Mouse (Mus musculus) heart, postnatal 14 days (tissue): ENCODE results near the gene Esrp2. TPM values are rescaled to one million over a fixed set of nuclear protein-coding genes. Genes with fewer than 3 reads are reported as not detected.

Experiments
- DNase-seq, 2 experiments: peaks; one replicate each; pipeline ENCODE4 v3.0.0; 2021 to 2022
- intact Hi-C: fragments of 180-260 bp; cut with DNase I; formaldehyde crosslinking; loops from one replicate; pipeline ENCODE4 v1.15.1; 2025
- total RNA-seq, 2 experiments: library from RNA; stranded (reverse); gene quantifications; 2 replicates each; pipeline ENCODE4 v1.2.3; 2021

Esrp2 gene
- total RNA-seq, 2 experiments from 2014 or later: 0.45 to 1.0 TPM

DNA sequence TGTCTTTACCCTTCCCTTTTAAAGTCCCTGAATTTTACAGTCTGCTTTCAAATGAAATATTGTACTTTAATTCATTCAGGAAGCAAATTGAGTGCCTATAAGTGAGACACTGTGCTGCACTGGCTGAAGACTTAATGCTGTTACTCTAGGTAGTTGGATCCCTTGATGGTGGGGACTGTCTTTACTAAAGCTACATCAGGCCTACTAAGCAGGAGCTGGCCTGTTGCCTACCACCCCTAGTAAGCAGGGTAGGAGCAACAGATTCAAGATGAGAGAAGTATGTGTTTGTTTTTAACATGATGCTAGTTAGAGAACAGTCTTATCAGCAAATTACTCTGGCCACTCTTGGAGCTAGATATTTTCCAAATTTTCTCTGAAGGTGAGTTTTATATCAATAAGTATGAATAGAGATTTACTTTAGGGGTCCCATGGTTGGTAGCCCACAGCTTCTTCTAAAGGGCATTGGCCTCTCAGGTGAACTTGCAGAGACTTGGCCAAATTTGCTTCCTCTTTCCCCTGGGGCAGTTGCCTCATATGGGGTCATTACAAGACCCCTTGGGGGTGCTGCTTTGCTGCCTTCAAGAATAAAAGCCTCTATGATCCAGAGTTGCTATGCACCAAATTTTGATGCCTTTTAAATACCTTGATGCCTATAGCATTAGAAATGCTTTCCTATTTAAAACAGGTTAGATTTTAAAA lies 7.4 kb downstream of the Esrp2 start:
- DNase-seq: no peak
- intact Hi-C loops: no loop called here

DNA sequence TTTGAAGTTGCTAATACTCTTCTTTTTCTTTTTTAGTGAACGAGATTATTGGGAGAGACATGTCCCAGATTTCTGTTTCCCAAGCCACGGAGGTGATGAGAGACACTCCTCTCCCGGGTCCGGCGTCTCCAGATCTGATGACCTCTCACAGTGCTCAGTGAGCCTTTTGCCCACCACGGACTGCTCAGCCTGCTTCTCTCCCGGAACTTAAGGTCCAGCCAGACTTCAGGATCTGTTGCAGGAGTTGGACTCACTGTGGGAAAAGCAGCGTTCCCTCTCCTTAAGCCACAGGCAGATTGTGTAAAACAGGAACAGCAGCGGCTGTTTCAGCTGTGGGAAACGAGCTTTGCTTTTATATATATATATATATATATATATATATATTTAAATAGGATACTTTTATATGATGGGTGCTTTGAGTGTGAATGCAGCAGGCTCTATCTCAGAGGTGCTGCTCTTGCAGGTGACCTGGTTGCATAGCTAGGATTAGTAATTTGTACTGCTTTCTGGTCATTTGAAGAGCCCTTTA lies 8.8 kb downstream of the Esrp2 start:
- intact Hi-C loops: no loop called here
- DNase-seq: no peak

DNA sequence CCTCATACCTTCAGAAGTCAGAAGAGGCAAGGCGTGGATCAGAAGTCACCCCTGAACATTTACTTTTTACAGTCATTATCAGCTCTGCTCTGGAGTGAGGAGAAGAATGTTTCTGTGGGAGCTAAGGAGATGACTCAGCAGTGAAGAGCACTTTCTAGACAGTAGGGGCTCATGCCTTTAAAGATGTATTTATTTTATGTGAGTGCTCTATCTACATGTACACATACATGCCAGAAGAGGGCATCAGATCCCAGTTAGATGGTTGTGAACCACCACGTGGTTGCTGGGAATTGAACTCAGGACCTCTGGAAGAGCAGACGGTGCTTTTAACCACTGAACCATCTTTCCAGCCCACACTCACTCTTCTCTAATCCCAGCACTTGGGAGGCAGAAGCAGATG lies 9.7 kb downstream of the Esrp2 start:
- DNase-seq: no peak
- intact Hi-C loops: no loop called here

DNA sequence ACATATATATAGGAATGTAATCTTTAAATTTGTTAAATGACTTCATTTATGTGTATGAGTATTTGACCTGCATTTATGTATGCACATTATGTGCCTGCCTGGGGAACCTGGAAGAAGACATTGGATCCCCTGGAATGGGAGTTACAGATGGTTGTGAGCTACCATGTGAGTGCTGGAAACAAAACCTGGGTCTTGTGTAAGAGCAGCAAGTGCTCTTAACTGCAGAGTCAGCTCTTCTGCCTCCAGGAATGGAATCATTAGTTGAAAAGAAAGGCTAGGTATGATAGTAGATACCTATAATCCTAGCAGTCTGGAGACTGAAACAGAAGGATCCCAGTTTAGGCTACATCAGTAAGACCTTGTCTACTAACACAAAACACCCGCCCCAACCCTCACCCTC lies 10.7 kb downstream of the Esrp2 start:
- intact Hi-C loops: no loop called here
- DNase-seq: no peak

DNA sequence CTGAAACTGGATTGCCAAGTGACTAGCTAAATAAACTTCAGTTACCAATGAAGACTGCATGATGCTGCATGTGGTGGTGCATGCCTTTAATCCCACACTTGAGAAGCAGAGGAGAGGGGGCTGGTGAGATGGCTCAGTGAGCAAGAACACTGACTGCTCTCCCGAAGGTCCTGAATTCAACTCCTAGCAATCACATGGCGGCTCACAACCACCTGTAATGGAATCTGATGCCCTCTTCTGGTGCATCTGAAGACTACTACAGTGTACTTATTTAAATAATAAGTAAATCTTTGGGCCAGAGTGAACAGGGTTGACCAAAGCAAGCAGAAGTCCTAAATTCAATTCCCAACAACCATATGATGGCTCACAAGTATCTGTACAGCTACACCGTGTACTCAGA lies 13.3 kb downstream of the Esrp2 start:
- intact Hi-C loops: no loop called here
- no peak for DNase-seq

DNA sequence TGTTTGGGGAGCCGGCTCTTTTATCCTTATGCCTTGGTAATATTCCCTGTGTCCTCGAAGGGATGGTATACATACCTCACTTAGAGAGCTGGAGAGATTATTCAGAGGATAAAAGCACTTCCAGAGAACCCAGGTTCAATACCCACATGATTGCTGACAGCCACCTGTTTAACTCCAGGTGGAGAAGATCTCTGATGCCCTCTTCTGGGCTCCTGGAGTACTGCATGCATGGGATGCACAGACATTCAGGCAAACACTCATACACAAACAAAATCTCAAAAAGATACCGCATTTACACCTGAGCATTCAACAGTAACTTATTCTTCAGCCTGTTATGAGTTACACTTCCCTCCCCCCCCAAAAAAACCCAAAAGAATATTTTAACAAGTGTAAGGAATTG lies 20.9 kb downstream of the Esrp2 start:
- intact Hi-C loops: no loop called here
- DNase-seq: peak; percentile 21 to 55

DNA sequence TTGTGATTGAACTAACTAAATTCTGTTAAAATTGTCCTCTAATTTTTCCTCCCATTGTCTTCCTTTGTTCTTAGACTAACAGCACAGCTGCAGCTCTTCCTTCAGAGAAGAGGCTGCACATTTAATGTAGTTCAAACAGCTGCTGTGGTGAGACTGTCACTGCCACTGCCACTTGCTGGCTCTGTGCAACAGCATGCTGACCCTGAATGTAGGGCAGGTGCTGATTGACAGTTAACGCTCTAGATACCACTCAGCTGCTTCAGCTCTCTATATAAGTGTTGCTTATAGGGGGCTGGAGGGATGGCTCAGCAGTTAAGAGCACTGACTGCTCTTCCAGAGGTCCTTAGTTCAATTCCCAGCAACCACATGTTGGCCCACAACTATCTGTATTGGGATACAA lies 24.3 kb downstream of the Esrp2 start:
- no peak for DNase-seq
- intact Hi-C loops: no loop called here

DNA sequence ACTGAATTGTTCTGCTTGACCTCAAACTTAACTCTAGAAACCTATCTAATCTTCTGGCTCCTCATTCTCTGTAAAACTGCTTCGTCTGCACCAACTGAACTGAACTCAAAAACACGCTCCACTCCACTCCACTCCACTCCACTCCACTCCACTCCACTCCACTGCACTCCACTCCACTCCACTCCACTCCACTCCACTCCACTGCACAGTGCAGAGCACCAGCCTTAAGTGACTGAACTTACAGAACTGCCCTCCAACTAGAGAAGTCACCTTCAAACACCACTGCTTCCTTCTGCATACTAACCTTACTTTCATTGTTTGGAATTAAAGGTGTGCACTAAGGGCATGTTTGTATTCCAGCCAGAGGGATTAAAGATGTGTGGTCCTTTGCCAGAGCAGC lies 24.7 kb downstream of the Esrp2 start:
- intact Hi-C loops: no loop called here
- DNase-seq: no peak

DNA sequence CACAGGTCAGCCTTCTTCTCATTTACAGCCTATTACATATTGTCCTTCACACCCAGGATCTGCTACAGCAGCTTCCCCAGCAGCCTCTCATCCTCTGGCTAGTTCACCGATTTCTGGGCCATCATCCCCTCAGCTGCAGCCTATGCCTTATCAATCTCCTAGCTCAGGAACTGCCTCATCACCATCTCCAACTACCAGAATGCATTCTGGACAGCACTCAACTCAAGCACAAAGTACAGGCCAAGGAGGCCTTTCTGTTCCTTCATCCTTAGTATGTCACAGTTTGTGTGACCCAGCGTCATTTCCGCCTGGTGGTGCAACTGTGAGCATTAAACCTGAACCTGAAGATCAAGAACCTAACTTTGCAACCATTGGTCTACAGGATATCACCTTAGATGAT lies 28.0 kb downstream of the Esrp2 start:
- intact Hi-C loops: no loop called here
- DNase-seq: peak in 1 of 2 experiments; percentile 18

DNA sequence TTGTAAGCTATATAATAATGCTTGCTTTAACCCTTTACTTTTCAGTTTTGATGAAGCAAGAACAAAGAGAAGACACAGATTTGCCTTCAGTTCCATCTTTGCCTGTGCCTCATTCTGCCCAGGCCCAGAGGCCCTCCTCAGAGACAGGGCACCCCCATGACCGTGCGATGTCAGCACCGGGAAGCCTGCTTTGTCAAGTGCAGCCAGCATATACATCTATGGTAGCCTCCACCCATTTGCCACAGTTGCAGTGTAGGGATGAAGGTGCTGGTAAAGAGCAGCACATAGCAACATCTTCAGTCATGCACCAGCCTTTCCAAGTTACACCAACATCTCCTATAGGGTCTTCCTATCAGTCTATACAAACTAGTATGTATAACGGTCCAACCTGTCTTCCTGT lies 28.7 kb downstream of the Esrp2 start:
- intact Hi-C loops: no loop called here
- peak in 1 of 2 experiments; percentile 27 for DNase-seq

DNA sequence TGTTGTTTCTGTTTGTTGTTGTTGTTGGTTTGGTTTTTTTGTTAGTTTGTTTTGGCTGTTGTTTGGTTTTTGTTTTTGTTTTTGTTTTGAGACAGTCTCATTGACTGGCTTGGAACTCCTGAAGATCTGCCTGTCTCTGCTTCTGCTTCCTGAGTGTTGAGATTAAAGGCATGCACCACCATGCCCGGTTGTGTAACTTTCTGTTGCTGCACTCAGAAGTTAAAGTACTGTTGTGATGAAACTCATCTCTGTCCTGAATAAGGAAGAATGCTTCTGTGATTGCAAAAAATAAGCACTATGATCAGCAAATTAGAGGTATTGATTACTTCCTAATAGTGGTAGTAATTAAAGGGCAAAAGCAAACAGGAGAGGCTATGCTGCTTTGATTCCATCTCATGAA lies 30.6 kb downstream of the Esrp2 start:
- no peak for DNase-seq
- intact Hi-C loops: no loop called here

DNA sequence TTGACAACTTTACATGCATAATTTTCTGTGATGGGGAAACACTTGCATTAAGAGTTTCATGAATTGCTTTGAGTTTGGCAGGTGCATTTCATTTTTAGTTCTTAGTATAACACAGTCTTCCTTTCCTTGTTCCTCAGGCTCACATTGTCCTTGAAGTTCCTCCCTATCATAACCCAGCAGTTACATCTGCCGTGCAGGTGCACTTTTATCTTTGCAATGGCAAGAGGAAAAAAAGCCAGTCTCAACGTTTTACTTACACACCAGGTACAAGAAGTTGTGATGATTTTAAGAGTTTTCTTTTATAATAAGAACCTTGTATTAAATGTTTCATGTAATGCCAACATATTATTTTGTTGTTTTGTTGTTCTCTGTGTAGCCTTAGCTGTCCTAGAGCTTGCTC lies 32.9 kb downstream of the Esrp2 start:
- DNase-seq: no peak
- intact Hi-C loops: no loop called here

DNA sequence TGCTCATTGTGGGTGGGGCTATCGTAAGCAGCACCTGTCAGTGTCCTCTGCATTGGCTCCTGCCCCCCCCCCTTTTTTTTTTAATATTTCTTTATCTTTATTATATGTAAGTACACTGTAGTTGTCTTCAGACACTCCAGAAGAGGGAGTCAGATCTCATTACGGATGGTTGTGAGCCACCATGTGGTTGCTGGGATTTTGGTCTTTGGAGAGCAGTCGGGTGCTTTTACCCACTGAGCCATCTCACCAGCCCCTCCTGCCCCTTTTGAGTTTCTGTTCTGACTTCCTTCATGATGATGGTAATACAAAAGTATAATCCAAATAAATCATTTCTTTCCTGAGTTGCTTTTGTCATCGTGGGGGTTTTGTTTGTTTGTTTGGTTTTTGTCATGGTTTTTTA lies 34.5 kb downstream of the Esrp2 start:
- intact Hi-C loops: no loop called here

More for the DNA sequence above, 34.5 kb downstream of the Esrp2 start:
- no peak for DNase-seq

Other genes starting within 250 kb of the Esrp2 start
- under 1 TPM in 1 of 2 experiments, not detected in 1; 0.54 TPM for gene Nrn1l, start 243.4 kb downstream of the Esrp2 start, total RNA-seq
- gene Pskh1, start 236.5 kb downstream of the Esrp2 start, total RNA-seq: 10 to 100 TPM; 16.9 to 17.6 TPM
- under 1 TPM; 0.46 to 0.55 TPM for gene Ctrl, start 203.1 kb downstream of the Esrp2 start, total RNA-seq
- gene Psmb10, start 198.5 kb downstream of the Esrp2 start, total RNA-seq: 10 to 100 TPM; 57.6 to 66.5 TPM
- 1 to 10 TPM; 1.0 to 1.3 TPM for gene Lcat, start 193.6 kb downstream of the Esrp2 start, total RNA-seq
- gene Slc12a4, start 170.9 kb downstream of the Esrp2 start, total RNA-seq: 10 to 100 TPM; 50.8 to 52.0 TPM
- not detected for gene Dpep3, start 157.5 kb downstream of the Esrp2 start, total RNA-seq
- 1 to 10 TPM; 7.4 to 7.8 TPM for gene Dus2, start 145.6 kb downstream of the Esrp2 start, total RNA-seq
- gene Dpep2nb, start 131.0 kb downstream of the Esrp2 start, total RNA-seq: not detected
- 1 to 10 TPM; 9.5 to 9.9 TPM for gene Ddx28, start 125.1 kb downstream of the Esrp2 start, total RNA-seq
- 10 to 100 TPM; 22.0 to 29.4 TPM for gene Nfatc3, start 78.1 kb downstream of the Esrp2 start, total RNA-seq
- gene Pla2g15, start 13.4 kb upstream of the Esrp2 start, total RNA-seq: 1 to 10 TPM; 5.5 to 8.1 TPM
- 10 to 100 TPM; 12.2 to 13.8 TPM for gene Slc7a6, start 31.9 kb upstream of the Esrp2 start, total RNA-seq
- 10 to 100 TPM; 11.4 TPM for gene Slc7a6os, start 74.0 kb upstream of the Esrp2 start, total RNA-seq
- 10 to 100 TPM; 18.7 to 20.4 TPM for gene Prmt7, start 74.0 kb upstream of the Esrp2 start, total RNA-seq
- 1 to 10 TPM; 5.3 to 5.6 TPM for gene Smpd3, start 201.0 kb upstream of the Esrp2 start, total RNA-seq